Mouse (Mus musculus) CD8-positive naive resting alpha-beta T cell, adult 2 months (primary cell): ENCODE results near the gene Gm18596.
"Not testable (repeated sequence)": the region's sequence is repeated elsewhere in the genome, so short reads cannot be mapped to it uniquely, and the experiment has no call there.

Source experiments
- DNase-seq, 2 experiments: peaks; one replicate each; pipeline ENCODE4 v3.0.0; 2022; ENCODE audit warnings: low read depth in 2 of 2, low spot score in 2 of 2

Gene Gm18596

GRCm38 (mm10) chr10:77741924-77742688 is at the start of gene Gm18596:
Gm18596 (minus strand) TSS chr10:77742638.
- DNase-seq = not testable (repeated sequence)

- no peak for DNase-seq
Observed at GRCm38 (mm10) chr10:77788621-77789020, 46.2 kb upstream of the Gm18596 start.

DNA sequence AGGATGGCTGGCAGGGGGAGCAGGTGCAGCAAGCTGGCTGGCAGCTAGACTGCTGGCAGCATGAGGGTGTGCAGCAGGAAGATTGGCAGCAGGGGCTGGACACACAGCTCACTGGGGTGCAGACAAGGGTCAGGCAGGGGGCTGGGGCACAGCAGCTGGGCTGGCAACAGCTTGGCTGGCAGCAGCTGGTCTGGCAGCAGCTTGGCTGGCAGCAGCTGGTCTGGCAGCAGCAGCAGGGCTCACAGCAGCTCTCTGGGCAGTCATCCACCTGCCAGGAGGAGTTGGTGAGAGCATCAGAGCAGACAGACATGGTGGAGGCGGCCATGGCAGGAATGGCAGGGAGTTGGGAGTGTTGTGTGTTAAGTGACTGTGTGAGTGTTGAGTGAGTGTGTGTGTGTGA is 45.4 kb upstream of the Gm18596 start, which contains the start of gene Gm7137:
Gene Gm7137 (minus strand): TSS at position 325 of the 400 bp plus-strand sequence.
- DNase-seq = not testable (repeated sequence)

DNA sequence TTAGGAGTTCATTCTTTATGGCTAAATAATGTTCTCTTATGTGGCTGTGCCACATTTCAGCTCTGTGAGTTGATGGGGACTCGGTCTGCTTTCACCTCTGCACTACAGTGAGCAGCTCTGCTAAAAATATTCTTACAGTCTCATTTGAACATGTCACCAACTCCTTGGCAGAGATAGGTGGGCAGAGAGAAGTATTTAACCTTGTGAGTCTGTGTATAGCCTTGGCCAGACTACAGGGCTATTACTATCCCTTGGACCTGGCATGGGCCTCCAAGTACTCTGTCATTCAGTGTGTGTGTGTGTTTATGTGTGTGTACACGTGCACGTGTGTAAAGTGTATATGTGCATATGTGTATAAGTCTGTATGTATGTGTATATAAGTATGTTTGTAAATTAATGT is 41.0 kb upstream of the Gm18596 start:
- DNase-seq = not testable (repeated sequence)

- not testable (repeated sequence) for DNase-seq
Observed at GRCm38 (mm10) chr10:77782442-77782841, 40.0 kb upstream of the Gm18596 start, which contains the start of gene Gm3250. Gm3250 (minus strand) TSS chr10:77782542.

DNA sequence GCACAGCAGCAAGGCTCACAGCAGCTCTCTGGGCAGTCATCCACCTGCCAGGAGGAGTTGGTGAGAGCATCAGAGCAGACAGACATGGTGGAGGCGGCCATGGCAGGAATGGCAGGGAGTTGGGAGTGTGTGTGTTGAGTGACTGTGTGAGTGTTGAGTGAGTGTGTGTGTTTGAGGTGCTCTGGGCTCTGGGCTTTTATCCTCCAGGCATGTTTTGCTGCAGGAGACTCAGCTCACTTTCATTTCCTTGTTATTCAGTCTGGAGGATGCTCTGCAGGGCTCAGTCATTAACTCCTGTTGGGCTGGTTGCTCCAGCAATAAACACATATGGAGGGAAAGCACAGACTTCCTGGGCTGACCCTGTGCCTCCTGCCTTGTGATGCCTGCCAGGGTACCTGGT is 34.4 kb upstream of the Gm18596 start, which contains the start of gene Gm7138:
Gene Gm7138 (minus strand): TSS at position 101 of the 400 bp plus-strand sequence.
- DNase-seq = not testable (repeated sequence)

- DNase-seq = not testable (repeated sequence)
Observed at GRCm38 (mm10) chr10:77772142-77772541, 29.7 kb upstream of the Gm18596 start.

DNA sequence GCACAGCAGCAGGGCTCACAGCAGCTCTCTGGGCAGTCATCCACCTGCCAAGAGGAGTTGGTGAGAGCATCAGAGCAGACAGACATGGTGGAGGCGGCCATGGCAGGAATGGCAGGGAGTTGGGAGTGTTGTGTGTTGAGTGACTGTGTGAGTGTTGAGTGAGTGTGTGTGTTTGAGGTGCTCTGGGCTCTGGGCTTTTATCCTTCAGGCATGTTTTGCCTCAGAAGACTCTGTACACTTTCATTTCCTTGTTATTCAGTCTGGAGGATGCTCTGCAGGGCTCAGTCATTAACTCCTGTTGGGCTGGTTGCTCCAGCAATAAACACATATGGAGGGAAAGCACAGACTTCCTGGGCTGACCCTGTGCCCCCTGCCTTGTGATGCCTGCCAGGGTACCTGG is 28.8 kb upstream of the Gm18596 start, which contains the start of gene Gm3238:
Gene Gm3238 (minus strand): TSS at position 101 of the 400 bp plus-strand sequence.
- not testable (repeated sequence) for DNase-seq

- no peak for DNase-seq
Observed at GRCm38 (mm10) chr10:77769727-77770126, 27.3 kb upstream of the Gm18596 start.

DNA sequence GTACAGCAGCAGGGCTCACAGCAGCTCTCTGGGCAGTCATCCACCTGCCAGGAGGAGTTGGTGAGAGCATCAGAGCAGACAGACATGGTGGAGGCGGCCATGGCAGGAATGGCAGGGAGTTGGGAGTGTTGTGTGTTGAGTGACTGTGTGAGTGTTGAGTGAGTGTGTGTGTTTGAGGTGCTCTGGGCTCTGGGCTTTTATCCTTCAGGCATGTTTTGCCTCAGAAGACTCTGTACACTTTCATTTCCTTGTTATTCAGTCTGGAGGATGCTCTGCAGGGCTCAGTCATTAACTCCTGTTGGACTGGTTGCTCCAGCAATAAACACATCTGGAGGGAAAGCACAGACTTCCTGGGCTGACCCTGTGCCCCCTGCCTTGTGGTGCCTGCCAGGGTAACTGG is 17.1 kb upstream of the Gm18596 start, which contains the start of gene Gm3233:
Gene Gm3233 (minus strand): TSS at position 101 of the 400 bp plus-strand sequence.
- not testable (repeated sequence) for DNase-seq

GRCm38 (mm10) chr10:77753448-77753847 is 11.0 kb upstream of the Gm18596 start:
- DNase-seq = no peak

- DNase-seq = not testable (repeated sequence)
Observed at GRCm38 (mm10) chr10:77752312-77752711, 9.9 kb upstream of the Gm18596 start.

- not testable (repeated sequence) for DNase-seq
Observed at GRCm38 (mm10) chr10:77751254-77751653, 8.8 kb upstream of the Gm18596 start, which contains the start of gene Gm9736. Gm9736 (minus strand) TSS chr10:77751354.

DNA sequence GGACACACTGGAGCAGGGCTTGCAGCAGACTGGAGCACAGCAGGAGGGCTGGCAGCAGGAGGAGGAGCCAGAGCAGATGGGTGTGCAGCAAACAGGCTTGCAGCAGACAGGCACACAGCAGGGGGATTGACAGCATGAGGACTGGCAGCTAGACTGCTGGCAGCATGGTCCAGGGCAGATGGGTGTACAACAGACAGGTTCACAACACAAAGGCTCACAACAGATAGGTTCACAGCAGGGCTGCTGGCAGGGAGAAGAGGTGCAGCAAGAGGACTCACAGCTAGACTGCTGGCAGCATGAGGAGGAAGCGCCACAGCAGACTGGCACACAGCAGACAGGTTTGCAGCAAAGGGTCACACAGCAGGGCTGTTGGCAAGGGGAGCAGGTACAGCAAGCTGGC is 8.2 kb upstream of the Gm18596 start:
- DNase-seq = not testable (repeated sequence)

DNA sequence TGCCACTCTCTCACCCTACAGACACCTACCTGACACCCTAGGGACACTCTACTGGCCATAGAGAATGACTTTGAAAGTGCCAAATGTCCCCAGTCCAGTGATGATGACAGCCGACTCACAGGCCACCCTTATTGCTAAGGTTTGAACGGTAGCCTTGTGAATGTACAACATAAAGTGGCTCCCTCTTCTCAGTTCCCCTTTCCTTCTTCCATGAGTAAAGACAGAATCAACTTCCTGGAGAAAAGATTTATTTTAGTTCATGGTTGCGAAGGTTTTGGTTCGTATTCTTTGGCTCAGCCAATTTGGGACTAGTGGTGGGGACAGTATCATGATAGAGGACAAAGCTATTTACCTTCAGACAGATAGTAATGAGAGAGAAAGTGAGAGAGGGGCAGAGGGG is 3.5 kb downstream of the Gm18596 start:
- no peak for DNase-seq

DNA sequence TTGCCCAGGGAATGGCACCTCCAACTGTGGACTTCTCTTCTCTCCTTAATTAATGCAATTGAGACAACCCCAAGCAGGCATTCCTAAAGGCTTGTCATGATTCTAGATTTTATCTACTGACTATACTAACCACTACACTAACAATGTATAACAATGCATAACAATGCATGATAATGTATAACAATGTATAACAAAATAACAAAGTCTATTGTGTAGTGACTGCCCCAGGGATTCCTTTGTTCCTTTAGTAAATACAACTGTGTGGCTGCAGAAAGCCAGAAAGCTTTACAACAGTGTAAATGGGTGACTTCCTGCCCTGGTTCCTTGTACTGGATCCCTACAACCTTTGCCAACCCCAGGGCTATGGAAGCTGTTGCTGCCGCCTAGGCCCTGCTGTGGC is 6.5 kb downstream of the Gm18596 start:
- no peak for DNase-seq

- no peak for DNase-seq
Observed at GRCm38 (mm10) chr10:77729241-77729640, 13.2 kb downstream of the Gm18596 start.

DNA sequence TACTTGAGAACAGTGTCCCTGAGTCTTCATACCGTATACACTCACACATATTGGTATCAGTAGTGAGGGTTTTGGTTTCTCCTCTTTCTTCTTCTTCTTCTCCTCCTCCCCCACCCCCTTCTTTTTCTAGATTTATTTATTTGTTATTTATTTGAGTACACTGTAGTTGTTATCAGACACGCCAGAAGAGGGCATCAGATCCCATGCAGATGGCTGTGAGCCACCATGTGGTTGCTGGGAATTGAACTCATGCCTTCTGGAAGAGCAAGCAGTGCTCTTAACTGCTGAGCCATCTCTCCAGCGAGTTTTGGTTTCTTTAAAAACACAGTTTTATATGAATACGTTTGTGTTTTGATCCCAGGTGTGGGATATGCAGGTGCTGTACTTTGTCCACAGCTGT is 14.2 kb downstream of the Gm18596 start:
- DNase-seq = no peak

DNA sequence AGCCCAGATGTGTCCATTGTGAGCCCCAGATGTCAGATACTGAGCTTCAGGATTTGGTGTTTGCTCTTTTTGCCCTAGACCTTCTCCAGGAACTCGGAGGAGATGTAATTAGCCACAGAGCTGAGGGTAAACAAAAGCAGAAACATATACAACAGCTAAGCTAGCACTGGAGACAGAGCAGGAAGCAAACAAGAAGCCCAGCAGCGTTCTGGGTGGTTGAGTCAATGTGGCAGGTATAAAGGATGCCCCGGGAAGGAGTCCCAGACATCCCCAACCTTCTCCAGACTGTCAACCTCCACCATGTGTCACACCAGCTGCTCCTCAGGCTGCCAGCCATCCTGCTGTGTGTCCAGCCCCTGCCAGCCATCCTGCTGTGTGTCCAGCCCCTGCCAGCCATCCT is 16.3 kb downstream of the Gm18596 start, which contains the start of gene Gm10100:
Gene Gm10100 (plus strand): TSS at position 301 of the 400 bp plus-strand sequence.
- no peak for DNase-seq

GRCm38 (mm10) chr10:77724855-77725254 is 17.6 kb downstream of the Gm18596 start:
- no peak for DNase-seq

DNA sequence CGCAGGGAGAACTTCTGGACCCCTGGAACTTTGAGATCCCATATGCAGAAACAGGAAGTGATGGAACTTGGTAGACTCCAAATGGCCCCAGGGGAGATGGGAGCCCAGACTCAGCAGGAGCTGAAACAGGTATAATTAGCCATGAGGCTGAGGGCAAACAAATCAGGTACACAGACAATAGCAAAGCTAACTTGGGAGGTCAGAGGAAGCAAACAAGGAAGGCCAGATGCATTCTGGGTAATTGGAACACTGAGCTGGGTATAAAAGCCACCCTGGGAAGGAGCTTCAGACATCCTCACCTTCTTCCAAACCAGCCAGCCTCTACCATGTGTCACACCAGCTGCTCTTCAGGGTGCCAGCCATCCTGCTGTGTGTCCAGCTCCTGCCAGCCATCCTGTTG is 22.1 kb downstream of the Gm18596 start, which contains the start of gene Krtap12-1:
Gene Krtap12-1 (plus strand): TSS at position 301 of the 400 bp plus-strand sequence.
- DNase-seq = not testable (repeated sequence)

DNA sequence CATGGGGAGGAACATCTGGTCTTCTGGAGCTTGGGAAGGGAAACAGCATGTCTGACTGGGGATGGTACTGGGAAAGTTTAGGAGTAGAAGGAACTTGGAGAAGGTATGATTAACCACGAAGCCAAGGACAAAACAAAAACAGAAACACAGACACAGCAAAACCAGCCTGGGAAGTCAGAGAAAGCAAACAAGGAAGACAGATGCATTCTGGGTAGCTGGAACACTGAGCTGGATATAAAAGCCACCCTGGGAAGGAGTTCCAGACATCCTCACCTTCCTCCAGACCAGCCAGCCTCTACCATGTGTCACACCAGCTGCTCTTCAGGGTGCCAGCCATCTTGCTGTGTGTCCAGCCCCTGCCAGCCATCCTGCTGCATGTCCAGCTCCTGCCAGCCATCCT is 26.9 kb downstream of the Gm18596 start, which contains the start of gene Gm10142:
Gene Gm10142 (plus strand): TSS at position 301 of the 400 bp plus-strand sequence.
- DNase-seq = no peak
